Mouse (Mus musculus) ovary, postnatal 14 days (tissue): Measurements from ENCODE around the gene Olfr1175-ps.

Experiments
- DNase-seq: peaks from one replicate; pipeline ENCODE4 v3.0.0; 2022; ENCODE audit warnings: low spot score

Olfr1175-ps gene

GRCm38 (mm10) chr2:88327115-88327514, at the start of gene Olfr1175-ps:
Gene Olfr1175-ps, minus strand, starts transcription at chr2:88327215.
- no peak for DNase-seq

GRCm38 (mm10) chr2:88356304-88356703, 29.3 kb upstream of the Olfr1175-ps start:
- DNase-seq, result no peak

DNA sequence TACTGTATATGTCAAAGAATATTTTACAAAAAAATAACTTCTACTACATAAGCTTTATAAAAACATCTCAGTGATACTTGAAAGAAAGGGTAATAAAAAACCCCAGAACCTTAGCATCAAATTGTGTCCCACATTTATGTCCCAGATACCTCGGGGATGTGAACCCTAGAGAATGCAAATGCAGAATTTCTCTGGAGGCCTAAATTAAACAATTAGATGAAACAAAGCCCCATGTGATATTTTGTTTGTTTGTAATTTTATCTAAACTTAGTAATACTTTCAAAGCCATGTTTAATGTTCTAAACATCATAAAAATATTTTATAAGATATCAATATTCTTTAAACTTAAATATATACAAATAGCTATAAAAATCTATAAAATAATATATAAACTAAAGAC, 19.4 kb upstream of the Olfr1175-ps start, which contains the start of gene Olfr1177-ps:
Olfr1177-ps (minus strand) TSS at position 101 of the 400 bp plus-strand sequence.
- no peak for DNase-seq

- DNase-seq, result no peak
Observed at GRCm38 (mm10) chr2:88336421-88336820, 9.4 kb upstream of the Olfr1175-ps start, which contains the start of gene Olfr1176. Gene Olfr1176, plus strand, starts transcription at chr2:88336721.

- DNase-seq, result no peak
Observed at GRCm38 (mm10) chr2:88315035-88315434, 12.0 kb downstream of the Olfr1175-ps start, which contains the start of gene Olfr1174-ps. Gene Olfr1174-ps, minus strand, starts transcription at chr2:88315135.

DNA sequence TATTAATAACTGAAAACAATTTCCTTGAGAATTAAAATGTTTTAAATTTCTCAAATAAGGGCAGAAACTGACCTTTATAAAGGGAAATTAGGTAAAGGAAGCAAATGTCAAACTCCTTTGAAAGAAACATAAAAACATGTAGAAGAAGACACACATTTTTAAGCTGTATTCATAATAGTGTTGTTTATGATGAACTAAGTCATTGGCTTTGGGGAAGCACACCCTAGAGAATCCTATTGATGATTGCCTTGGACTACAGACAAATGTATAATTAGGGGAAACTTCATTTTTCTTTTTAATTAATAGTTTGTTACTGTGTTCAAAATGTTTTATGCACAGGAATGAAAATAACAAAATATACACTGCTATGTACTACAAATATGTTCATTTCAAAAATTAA, 47.2 kb downstream of the Olfr1175-ps start, which contains the start of gene Olfr1173:
Olfr1173 (minus strand) TSS at position 101 of the 400 bp plus-strand sequence.
- no peak for DNase-seq
